Mouse (Mus musculus): ENCODE results near the gene Chchd1. TPM values are rescaled to one million over a fixed set of nuclear protein-coding genes. Genes with fewer than 3 reads are reported as not detected.

The Chchd1 gene
- total and polyA plus RNA-seq, 2 experiments from 2014 or later: 147 to 188 TPM

DNA sequence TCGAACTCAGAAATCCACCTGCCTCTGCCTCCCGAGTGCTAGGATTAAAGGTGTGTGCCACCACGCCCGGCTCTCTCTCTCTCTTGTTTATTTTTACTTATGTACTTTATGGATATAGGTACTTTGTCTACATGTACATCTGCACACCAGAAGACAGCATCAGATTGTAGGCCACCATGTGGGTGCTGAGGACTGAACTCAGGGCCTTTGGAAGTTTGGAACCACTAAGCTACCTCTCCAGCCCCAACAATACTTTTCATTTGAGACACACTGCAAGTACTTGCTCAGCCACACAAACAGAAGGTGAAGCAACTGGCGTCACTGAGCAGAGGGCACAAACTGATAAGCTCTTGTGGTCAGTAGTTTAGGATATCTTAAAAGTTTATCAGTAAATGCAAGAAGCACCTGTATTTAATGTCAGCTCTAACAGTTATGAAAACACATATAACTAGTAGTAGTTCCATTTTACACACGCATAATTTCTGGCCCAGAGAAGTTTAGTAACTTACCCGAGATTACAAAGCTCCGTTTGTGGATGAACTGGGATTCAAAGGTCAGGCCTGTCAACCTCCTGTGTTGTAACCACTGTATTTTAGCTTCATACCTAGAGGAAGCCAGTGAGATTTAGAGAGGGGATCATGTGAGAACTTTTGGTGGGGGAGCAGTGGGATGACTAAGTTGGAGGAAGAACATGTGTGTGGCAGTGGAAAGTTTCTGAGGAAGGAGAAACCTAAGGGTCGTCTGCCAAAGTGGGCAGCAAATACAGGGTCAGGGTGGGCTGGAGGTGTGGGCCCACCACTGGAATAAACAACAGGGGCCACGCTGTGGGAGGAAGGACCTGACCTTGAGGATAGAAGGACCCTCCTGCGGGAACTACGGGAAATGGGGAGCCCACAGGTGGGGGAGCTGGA, 30.5 kb downstream of the Chchd1 start:
- no peak for ATAC-seq

DNA sequence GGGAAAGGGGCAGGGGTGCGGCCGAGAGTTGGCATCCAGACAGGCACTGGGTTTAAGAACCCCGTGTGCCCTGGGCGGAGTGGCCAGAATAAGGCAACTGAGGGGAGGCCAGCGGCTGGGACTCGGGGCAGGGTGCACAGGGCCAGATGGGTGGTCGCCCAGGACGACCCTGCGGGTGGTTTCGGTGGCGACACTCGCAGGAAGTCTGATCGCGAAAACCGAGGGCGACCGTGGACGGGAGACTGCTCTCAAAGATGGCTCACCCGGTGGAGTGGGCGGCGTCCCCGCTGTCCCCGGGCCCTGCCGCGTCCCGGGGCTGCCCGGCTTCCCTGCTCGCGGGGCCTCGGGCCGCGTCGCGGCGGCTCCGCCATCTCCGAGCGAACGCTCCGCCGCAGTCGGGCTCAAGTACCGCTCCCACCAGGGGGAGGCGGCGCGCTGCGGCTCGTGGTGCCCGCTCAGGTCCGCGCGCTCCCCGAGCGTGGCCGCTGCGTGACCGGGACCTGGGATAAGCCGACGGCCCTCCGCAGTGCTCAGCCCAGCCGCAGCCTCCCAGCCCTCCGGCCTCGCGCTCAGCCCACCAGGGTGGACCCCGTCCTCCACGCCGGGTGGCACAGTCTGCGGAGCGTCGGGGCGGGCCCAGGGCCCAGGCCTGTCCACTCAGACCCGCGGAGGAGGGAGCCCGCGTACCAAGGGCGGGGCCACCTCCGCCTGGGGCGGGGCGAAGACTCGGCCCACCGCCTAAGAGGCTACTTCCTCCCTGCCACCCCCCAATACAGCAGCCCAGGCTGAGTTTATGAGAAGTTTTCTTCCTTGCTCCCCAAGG, 31.4 kb downstream of the Chchd1 start, which contains the start of gene Ndst2:
Ndst2 (minus strand) TSS at position 611 of the 823 bp plus-strand sequence.
- peak; percentile 94 for DNase-seq (ENCODE audit: low spot score)
- H3K9ac ChIP-seq (replicated peaks; ENCODE audit: low read length): peak within 1 kb of the TSS; percentile 90
- peak within 1 kb of the TSS; percentile 91 for H3K4me2 ChIP-seq (ENCODE audit: low read depth, low read length)
- no peaks in the 10 kb centered on the region for H3K27me3 ChIP-seq (ENCODE audit: insufficient read depth, low read length)
- ATAC-seq: peak; percentile 98
- H3K36me3 ChIP-seq (ENCODE audit: insufficient read depth, low read length): peaks cover 31% of the 10 kb centered on the region
- WGBS: under 1% methylated on average over 74 of the region's 81 CpGs
- H3K4me3 ChIP-seq (ENCODE audit: low read length): peak within 1 kb of the TSS; percentile 77
- no peaks in the 10 kb centered on the region for H3K4me1 ChIP-seq (ENCODE audit: insufficient read depth, low read length)
- no peaks in the 10 kb centered on the region for H3K9me3 ChIP-seq (ENCODE audit: low read length)
- 0 out of 2 replicates have a peak, but pooled peaks have one; percentile 2 for TF ChIP-seq CTCF (IDR thresholded peaks at IDR 0.05; ENCODE audit: low read depth)
- H3K27ac ChIP-seq: peak within 1 kb of the TSS; percentile 87

More for the DNA sequence above, 30.5 kb downstream of the Chchd1 start:
- DNase-seq (ENCODE audit: low spot score): no peak
- Histone ChIP-seq H3K4me3 (ENCODE audit: low read length) (peak overlapping the region; percentile 77), H3K27ac (peak overlapping the region; percentile 87; the same call in 1 of the 2 replicates), H3K27me3 (ENCODE audit: insufficient read depth, low read length) (no peaks in the 10 kb centered on the region), H3K4me2 (ENCODE audit: low read depth, low read length) (peak overlapping the region; percentile 91), H3K9me3 (ENCODE audit: low read length) (no peaks in the 10 kb centered on the region), H3K4me1 (ENCODE audit: insufficient read depth, low read length) (no peaks in the 10 kb centered on the region), H3K9ac (replicated peaks; ENCODE audit: low read length) (peak overlapping the region; percentile 90), H3K36me3 (ENCODE audit: insufficient read depth, low read length) (peaks cover 30% of the 10 kb centered on the region)
- WGBS: 49% methylated on average over 12 of the region's 12 CpGs
- TF ChIP-seq CTCF (IDR thresholded peaks at IDR 0.05; ENCODE audit: low read depth): no peak

DNA sequence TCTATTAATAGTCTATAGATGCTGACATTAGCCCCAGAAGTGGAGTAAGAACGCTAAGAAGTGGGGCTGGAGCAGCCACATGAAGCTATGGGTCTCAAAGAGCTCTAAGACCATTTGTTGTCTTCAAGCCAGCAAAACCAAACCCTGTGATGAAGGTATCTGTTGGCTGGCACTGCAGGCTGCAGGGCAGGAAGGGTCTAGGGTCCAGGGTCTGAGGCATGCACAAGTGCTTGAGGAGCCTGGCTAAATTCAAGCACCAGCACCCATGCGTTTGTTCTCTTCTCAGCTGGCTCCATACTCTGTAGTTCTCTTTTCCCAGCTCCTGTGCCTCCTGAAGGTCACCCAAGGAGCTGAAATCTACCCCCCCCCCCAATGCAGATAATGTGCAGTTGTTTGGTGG, 32.2 kb downstream of the Chchd1 start:
- Histone ChIP-seq H3K27me3 (ENCODE audit: insufficient read depth, low read length) (no peaks in the 10 kb centered on the region), H3K9ac (replicated peaks; ENCODE audit: low read length) (no peak overlapping the region), H3K4me2 (ENCODE audit: low read depth, low read length) (peak overlapping the region; percentile 91; the same call in 1 of the 2 replicates), H3K9me3 (ENCODE audit: low read length) (no peaks in the 10 kb centered on the region), H3K4me3 (ENCODE audit: low read length) (no peak overlapping the region), H3K27ac (peak overlapping the region; percentile 87; the same call in 1 of the 2 replicates), H3K36me3 (ENCODE audit: insufficient read depth, low read length) (peaks cover 29% of the 10 kb centered on the region), H3K4me1 (ENCODE audit: insufficient read depth, low read length) (no peaks in the 10 kb centered on the region)
- no peak for DNase-seq (ENCODE audit: low spot score)
- no peak for TF ChIP-seq CTCF (IDR thresholded peaks at IDR 0.05; ENCODE audit: low read depth)
- WGBS: 65% methylated on average over 2 of the region's 2 CpGs
- no peak for ATAC-seq

DNA sequence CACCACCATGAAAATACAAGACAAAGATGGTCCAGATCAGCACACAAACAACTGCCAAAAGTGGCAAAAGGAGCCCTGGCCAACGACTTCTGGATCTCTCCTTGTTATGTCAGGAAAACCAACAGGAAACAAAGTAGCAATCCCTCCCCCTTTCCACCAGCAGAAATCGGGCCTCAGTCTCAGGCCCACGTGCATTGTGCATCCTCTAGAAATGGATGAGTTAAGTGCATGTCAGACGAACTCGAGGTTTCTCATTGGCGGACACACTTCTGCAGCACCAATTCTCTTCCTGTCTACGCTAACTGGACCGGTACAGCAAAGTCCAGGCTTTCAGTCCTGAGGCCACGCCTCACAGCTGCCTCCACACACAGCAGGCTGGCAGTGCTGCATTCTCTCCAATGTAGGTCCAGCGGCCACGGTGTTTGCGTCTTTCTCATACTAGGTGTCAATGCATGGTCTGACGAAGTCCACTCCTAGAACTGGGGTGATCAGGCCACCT, 33.1 kb downstream of the Chchd1 start:
- no peak overlapping the region for H3K4me3 ChIP-seq (ENCODE audit: low read length)
- H3K27ac ChIP-seq: 0 out of 2 replicates have a peak overlapping the region, but pooled peaks have one; percentile 87
- 79% methylated on average over 13 of the region's 13 CpGs for WGBS
- H3K9me3 ChIP-seq (ENCODE audit: low read length): no peaks in the 10 kb centered on the region
- H3K4me1 ChIP-seq (ENCODE audit: insufficient read depth, low read length): no peaks in the 10 kb centered on the region
- H3K27me3 ChIP-seq (ENCODE audit: insufficient read depth, low read length): no peaks in the 10 kb centered on the region
- H3K36me3 ChIP-seq (ENCODE audit: insufficient read depth, low read length): peaks cover 26% of the 10 kb centered on the region
- no peak for TF ChIP-seq CTCF (IDR thresholded peaks at IDR 0.05; ENCODE audit: low read depth)
- no peak overlapping the region for H3K9ac ChIP-seq (replicated peaks; ENCODE audit: low read length)
- no peak overlapping the region for H3K4me2 ChIP-seq (ENCODE audit: low read depth, low read length)
- ATAC-seq (no peak), DNase-seq (ENCODE audit: low spot score) (no peak)

DNA sequence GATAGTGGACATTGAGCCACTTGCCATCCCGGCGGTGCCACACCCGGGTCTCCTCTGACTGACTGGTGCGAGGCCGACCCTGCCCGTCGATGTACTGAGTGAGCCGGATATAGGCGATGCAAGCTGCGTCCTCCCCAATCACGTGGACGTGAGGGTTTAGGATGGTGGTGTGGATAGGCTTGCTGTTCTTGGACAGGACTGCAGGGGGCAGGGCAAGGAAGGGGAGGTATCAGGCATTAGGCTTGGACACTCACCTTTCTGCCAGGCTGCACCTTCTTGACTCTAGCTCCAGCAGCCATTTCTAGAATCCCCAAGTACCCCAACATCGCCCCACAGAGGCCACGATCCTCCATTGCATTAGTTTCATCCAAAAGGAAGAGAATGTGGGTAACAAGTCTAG, 34.5 kb downstream of the Chchd1 start:
- peak; percentile 52 for DNase-seq (ENCODE audit: low spot score)
- ATAC-seq: peak; percentile 24
- WGBS: 42% methylated on average over 14 of the region's 14 CpGs

DNA sequence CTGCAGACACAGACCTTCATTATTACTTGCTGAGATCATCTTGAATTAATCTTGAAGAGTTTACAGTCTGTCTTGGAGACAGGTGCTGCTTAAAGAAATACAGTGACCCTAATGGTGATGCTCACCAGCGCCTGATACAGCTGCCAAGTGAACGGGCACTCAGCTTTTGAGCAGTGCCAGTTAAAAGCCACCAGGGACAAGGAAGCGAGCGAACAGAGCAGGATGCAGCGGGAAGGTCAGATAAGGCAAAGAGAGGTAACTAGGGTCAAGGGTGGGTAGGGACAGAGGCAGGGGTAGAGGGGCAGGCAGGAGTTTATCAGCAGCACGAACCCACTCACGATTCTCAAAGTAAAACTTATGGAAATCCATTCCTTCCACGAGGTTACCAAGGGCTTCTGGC, 35.7 kb downstream of the Chchd1 start:
- DNase-seq (ENCODE audit: low spot score) (no peak), ATAC-seq (no peak)
- Histone ChIP-seq H3K27me3 (ENCODE audit: insufficient read depth, low read length) (no peaks in the 10 kb centered on the region), H3K9ac (replicated peaks; ENCODE audit: low read length) (no peak overlapping the region), H3K36me3 (ENCODE audit: insufficient read depth, low read length) (peaks cover 42% of the 10 kb centered on the region), H3K4me3 (ENCODE audit: low read length) (no peak overlapping the region), H3K9me3 (ENCODE audit: low read length) (no peaks in the 10 kb centered on the region), H3K27ac (no peak overlapping the region), H3K4me2 (ENCODE audit: low read depth, low read length) (no peak overlapping the region), H3K4me1 (ENCODE audit: insufficient read depth, low read length) (no peaks in the 10 kb centered on the region)
- TF ChIP-seq CTCF (IDR thresholded peaks at IDR 0.05; ENCODE audit: low read depth): no peak
- WGBS: 89% methylated on average over 8 of the region's 8 CpGs

More for the DNA sequence above, 34.5 kb downstream of the Chchd1 start:
- no peak overlapping the region for H3K9ac ChIP-seq (replicated peaks; ENCODE audit: low read length)
- peak; percentile 80 for TF ChIP-seq CTCF (IDR thresholded peaks at IDR 0.05; ENCODE audit: low read depth)
- H3K27ac ChIP-seq: no peak overlapping the region
- H3K4me1 ChIP-seq (ENCODE audit: insufficient read depth, low read length): no peaks in the 10 kb centered on the region
- H3K9me3 ChIP-seq (ENCODE audit: low read length): no peaks in the 10 kb centered on the region
- peaks cover 37% of the 10 kb centered on the region for H3K36me3 ChIP-seq (ENCODE audit: insufficient read depth, low read length)
- H3K4me3 ChIP-seq (ENCODE audit: low read length): no peak overlapping the region
- H3K27me3 ChIP-seq (ENCODE audit: insufficient read depth, low read length): no peaks in the 10 kb centered on the region
- H3K4me2 ChIP-seq (ENCODE audit: low read depth, low read length): no peak overlapping the region
